Mouse (Mus musculus) layer of hippocampus, postnatal 36 days (tissue): ENCODE results near the gene Rpl36a-ps1. TPM values are rescaled to one million over a fixed set of nuclear protein-coding genes. Genes with fewer than 3 reads are reported as not detected.

Experiments used
- DNase-seq, 2 experiments: peaks; one replicate each; pipeline ENCODE4 v3.0.0; 2022
- total RNA-seq, 2 experiments: library from RNA; stranded (reverse); gene quantifications; 2 replicates each; pipeline ENCODE4 v1.2.3; 2021

The Rpl36a-ps1 gene
- total RNA-seq, 2 experiments from 2014 or later = 2.6 TPM; not detected in 1

DNA sequence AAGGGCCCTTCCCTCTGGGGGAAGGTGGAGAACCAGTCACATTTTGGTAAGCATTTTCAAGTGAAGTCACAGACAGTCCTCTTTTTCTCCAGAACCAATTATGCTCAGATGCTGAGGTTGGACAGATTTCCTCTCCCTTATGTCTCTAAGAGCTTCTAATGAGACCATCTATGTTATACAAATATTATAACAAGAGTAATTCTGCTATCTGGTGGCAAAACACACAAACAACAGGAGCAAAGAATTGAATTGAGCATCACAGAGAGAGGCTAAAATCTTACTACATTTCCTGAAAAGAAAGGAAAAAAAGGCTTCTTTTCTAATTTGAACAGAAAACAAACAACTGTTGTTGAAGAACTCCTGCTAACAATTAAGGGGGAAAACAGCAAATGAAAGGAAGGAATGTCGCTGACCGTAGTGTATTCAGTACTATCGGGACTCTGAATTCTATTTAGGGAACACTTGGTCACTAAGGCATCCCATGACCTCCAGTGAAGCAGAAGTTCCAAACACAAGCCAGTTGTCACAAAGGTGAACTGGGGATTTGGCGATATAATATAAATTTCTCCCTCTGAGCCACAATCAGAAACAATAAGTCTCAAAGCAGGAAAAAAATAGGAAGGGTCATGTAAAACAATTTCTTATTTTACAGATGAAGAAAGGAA, 42.4 kb downstream of the Rpl36a-ps1 start:
- no peak for DNase-seq

Other genes starting within 250 kb of the Rpl36a-ps1 start
- gene Mzt1, start 51.8 kb upstream of the Rpl36a-ps1 start, total RNA-seq = 10 to 100 TPM; 70.2 to 71.4 TPM
- gene Bora, start 51.9 kb upstream of the Rpl36a-ps1 start, total RNA-seq = 1 to 10 TPM; 2.6 to 2.7 TPM
- gene Pibf1, start 105.1 kb upstream of the Rpl36a-ps1 start, total RNA-seq = 10 to 100 TPM; 14.3 to 16.2 TPM
- gene Dis3, start 105.5 kb upstream of the Rpl36a-ps1 start, total RNA-seq = 10 to 100 TPM; 18.6 to 20.4 TPM